Mouse (Mus musculus) cerebellum, adult 2 months (tissue): ENCODE data around the gene Il22ra2. TPM values are rescaled to one million over a fixed set of nuclear protein-coding genes. Genes with fewer than 3 reads are reported as not detected.

Source experiments
- DNase-seq, 2 experiments: peaks; one replicate each; pipeline ENCODE4 v3.0.0; 2021
- H3K27ac ChIP-seq: fragments of 200-500 bp; 2 replicates; pipeline ENCODE4 v1.5.1; 2012; ENCODE audit warnings: low read length, control low read depth, inconsistent platforms; ENCODE audit not compliant: insufficient read depth
- H3K27me3 ChIP-seq: fragments of 200-500 bp; 2 replicates; pipeline ENCODE4 v1.6.1; 2012; ENCODE audit warnings: inconsistent platforms, mild to moderate bottlenecking, low read length, moderate library complexity; ENCODE audit not compliant: control insufficient read depth, insufficient read depth
- H3K4me1 ChIP-seq: fragments of 200-500 bp; 2 replicates; pipeline ENCODE4 v1.6.1; 2011; ENCODE audit warnings: low read length; ENCODE audit not compliant: control insufficient read depth, insufficient read depth
- H3K4me3 ChIP-seq: fragments of 200-500 bp; replicated peaks from 2 replicates; pipeline ENCODE3; 2011; ENCODE audit warnings: mild to moderate bottlenecking, low read depth, low read length, control low read depth; ENCODE audit not compliant: insufficient read depth
- CTCF ChIP-seq: fragments of 200-500 bp; IDR thresholded peaks from 2 replicates; pipeline ENCODE4 v1.5.1; 2011; ENCODE audit warnings: low read depth, mild to moderate bottlenecking, control low read depth, low read length, moderate library complexity, borderline replicate concordance; ENCODE audit not compliant: insufficient read depth
- POLR2A ChIP-seq: fragments of 200-500 bp; IDR thresholded peaks from 2 replicates; pipeline ENCODE4 v1.6.1; 2011; ENCODE audit warnings: low read length, control low read depth, borderline replicate concordance; ENCODE audit not compliant: insufficient read depth
- WGBS: fragments of 180-500 bp; shearing (Covaris S2); methylation state at CpG from one replicate; pipeline ENCODE4 v1.1.7; 2018; 5-methylcytosine and 5-hydroxymethylcytosine counted together
- polyA plus RNA-seq: library from polyadenylated mRNA; depleted of rRNA; stranded (reverse); fragments of >200 nt; gene quantifications from 2 replicates; pipeline ENCODE4 v1.2.3, GENCODE M21; 2012; rRNA removed

Gene Il22ra2
- polyA plus RNA-seq: not detected in 2 replicates

- Histone ChIP-seq H3K27me3 (no peaks in the 10 kb centered on the region), H3K4me3 (no peak within 1 kb of the TSS), H3K27ac (no peak within 1 kb of the TSS), H3K4me1 (no peaks in the 10 kb centered on the region)
- 94% methylated on average over 2 of the region's 2 CpGs for WGBS
- DNase-seq: no peak
- TF ChIP-seq POLR2A (no peak), CTCF (no peak)
These were observed at the start of gene Il22ra2 for GRCm38 (mm10) chr10:19621408-19622048. Gene Il22ra2 (plus strand): TSS chr10:19621998.

GRCm38 (mm10) chr10:19577571-19577970 is 44.2 kb upstream of the Il22ra2 start:
- H3K27ac ChIP-seq: no peak overlapping the region
- 95% methylated on average over 3 of the region's 3 CpGs for WGBS
- no peaks in the 10 kb centered on the region for H3K4me1 ChIP-seq
- no peaks in the 10 kb centered on the region for H3K27me3 ChIP-seq
- no peak overlapping the region for H3K4me3 ChIP-seq
- TF ChIP-seq CTCF (no peak), POLR2A (no peak)
- DNase-seq: no peak

DNA sequence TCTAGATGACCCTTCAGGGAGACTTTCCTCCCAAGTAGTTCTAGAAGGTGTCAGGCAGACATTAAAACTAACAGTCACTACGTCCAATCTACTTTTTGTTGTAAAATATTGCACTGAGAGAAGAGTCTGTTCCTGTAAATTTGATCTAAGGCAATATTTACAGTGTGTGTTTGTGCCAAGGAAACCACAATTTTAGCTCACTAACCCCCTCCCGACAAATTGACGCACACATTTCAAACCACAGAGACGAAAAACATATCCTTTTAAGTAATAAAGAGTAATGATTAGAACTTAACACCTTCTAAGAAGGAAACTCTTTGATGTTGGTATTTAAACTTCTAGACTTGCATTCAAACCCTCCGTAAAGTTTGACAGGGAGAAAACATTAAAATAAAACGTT is 43.8 kb upstream of the Il22ra2 start:
- Histone ChIP-seq H3K4me1 (no peaks in the 10 kb centered on the region), H3K4me3 (no peak overlapping the region), H3K27ac (no peak overlapping the region), H3K27me3 (no peaks in the 10 kb centered on the region)
- TF ChIP-seq CTCF (no peak), POLR2A (no peak)
- no peak for DNase-seq
- WGBS: 92% methylated on average over 6 of the region's 6 CpGs

DNA sequence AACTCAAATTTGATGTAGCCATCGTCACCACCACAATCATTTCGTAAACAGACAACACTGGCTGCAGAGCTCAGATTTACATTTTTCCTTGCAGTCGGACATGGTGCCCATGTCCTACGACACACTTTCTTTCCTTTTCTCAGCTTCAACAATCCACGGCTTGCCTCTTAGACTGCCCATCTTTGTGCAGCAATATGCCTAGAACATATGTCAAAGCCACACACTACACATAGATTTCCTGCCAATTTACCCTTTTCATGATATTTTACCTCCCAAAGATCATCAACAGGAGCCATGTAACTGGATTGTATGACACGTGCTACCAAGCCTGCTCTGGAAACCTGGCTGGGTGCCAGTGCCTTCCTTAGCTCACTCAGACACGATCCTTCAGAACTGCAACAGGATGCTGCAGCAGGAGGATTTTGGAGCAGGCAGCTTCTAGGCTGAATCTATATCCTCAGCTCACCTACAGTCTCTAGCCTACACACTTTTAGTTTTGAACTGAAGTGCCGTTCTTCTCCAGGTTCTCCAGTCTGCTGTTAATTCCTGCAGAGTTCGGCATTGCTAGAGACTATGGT is 43.3 kb upstream of the Il22ra2 start:
- Histone ChIP-seq H3K27ac (no peak overlapping the region), H3K4me1 (no peaks in the 10 kb centered on the region), H3K27me3 (no peaks in the 10 kb centered on the region), H3K4me3 (no peak overlapping the region)
- DNase-seq: peak; percentile 18
- WGBS: 59% methylated on average over 9 of the region's 9 CpGs
- TF ChIP-seq POLR2A: no peak
- no peak for TF ChIP-seq CTCF

GRCm38 (mm10) chr10:19580660-19581059 is 41.1 kb upstream of the Il22ra2 start:
- 58% methylated on average over 3 of the region's 3 CpGs for WGBS
- no peak overlapping the region for H3K4me3 ChIP-seq
- H3K4me1 ChIP-seq: no peaks in the 10 kb centered on the region
- H3K27ac ChIP-seq: no peak overlapping the region
- H3K27me3 ChIP-seq: no peaks in the 10 kb centered on the region
- TF ChIP-seq POLR2A: no peak
- TF ChIP-seq CTCF: no peak
- no peak for DNase-seq

GRCm38 (mm10) chr10:19581844-19582582 is 39.8 kb upstream of the Il22ra2 start:
- TF ChIP-seq POLR2A (no peak), CTCF (no peak)
- Histone ChIP-seq H3K27ac (no peak overlapping the region), H3K4me1 (no peaks in the 10 kb centered on the region), H3K4me3 (no peak overlapping the region), H3K27me3 (no peaks in the 10 kb centered on the region)
- 81% methylated on average over 9 of the region's 9 CpGs for WGBS
- no peak for DNase-seq

DNA sequence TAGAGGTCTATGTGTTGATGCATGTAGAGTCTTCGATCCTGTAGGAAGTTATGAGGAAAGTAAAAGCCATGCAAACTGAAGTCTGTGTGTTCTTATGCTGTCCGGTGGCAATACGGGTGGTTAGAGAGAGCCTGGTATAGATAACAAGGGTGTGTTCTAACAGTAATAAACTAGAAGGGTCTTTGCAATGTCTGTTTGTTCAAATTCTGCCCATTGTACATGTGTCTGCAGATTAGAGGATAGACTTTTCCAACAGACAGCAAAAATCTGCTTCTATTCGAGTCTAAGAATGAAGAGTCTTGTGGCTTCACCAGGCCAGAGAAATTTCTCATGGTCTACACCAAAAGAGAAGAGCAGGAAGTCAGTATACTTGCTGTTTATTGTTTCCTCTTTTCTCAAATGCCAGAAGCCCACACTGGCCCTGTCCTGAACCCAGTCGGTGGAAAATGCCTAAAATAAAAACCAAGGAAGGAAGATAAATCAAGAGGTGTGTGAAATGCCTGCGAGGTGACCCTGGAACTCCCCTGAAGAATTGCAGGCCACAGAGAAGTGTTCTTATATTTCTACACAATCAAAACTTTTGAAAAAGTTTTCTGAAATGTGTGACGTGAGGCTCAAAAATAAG is 38.9 kb upstream of the Il22ra2 start:
- DNase-seq: no peak
- H3K4me3 ChIP-seq: no peak overlapping the region
- no peak for TF ChIP-seq CTCF
- no peak for TF ChIP-seq POLR2A
- H3K27me3 ChIP-seq: no peaks in the 10 kb centered on the region
- WGBS: 89% methylated on average over 7 of the region's 7 CpGs
- no peak overlapping the region for H3K27ac ChIP-seq
- no peaks in the 10 kb centered on the region for H3K4me1 ChIP-seq
